Mouse (Mus musculus) liver, embryonic 16.5 days (tissue): ENCODE measurements around the gene Pithd1. TPM values are rescaled to one million over a fixed set of nuclear protein-coding genes. Genes with fewer than 3 reads are reported as not detected.
A peak's percentile ranks its signal among the peaks of the same experiment; 100 is the strongest.

ENCODE experiments used
- ATAC-seq: fragments of 200-750 bp; cut with Nextera tagmentation; 2 replicates; pipeline ENCODE4 v1.8.0; 2017; ENCODE audit warnings: low read depth, mild to moderate bottlenecking, moderate number of reproducible peaks, moderate library complexity
- H3K27ac ChIP-seq: fragments of 300-500 bp; sonication (generic); 2 replicates; pipeline ENCODE4 v1.5.1; 2014; ENCODE audit warnings: mild to moderate bottlenecking, low read length
- H3K27me3 ChIP-seq: fragments of 300-500 bp; sonication (generic); 2 replicates; pipeline ENCODE4 v1.6.1; 2014; ENCODE audit warnings: low read depth, low read length, mixed read lengths; ENCODE audit not compliant: control insufficient read depth, insufficient read depth
- H3K36me3 ChIP-seq: fragments of 300-500 bp; sonication (generic); 2 replicates; pipeline ENCODE4 v1.6.1; 2014; ENCODE audit warnings: mild to moderate bottlenecking; ENCODE audit not compliant: control insufficient read depth, insufficient read depth
- H3K4me1 ChIP-seq: fragments of 300-500 bp; sonication (generic); 2 replicates; pipeline ENCODE4 v1.6.1; 2014; ENCODE audit warnings: low read depth, low read length, mixed read lengths; ENCODE audit not compliant: control insufficient read depth
- H3K4me2 ChIP-seq: fragments of 300-500 bp; sonication (generic); 2 replicates; pipeline ENCODE4 v1.6.1; 2014; ENCODE audit warnings: low read depth, low read length, mixed read lengths
- H3K4me3 ChIP-seq: fragments of 300-500 bp; sonication (generic); 2 replicates; pipeline ENCODE4 v1.5.1; 2014; ENCODE audit warnings: low read depth, mild to moderate bottlenecking, low read length
- H3K9ac ChIP-seq: fragments of 300-500 bp; sonication (generic); 2 replicates; pipeline ENCODE4 v1.6.1; 2014; ENCODE audit warnings: low read depth, low read length
- H3K9me3 ChIP-seq: fragments of 300-500 bp; sonication (generic); replicated peaks from 2 replicates; pipeline ENCODE4 v1.6.1; 2016; ENCODE audit warnings: low read length; ENCODE audit not compliant: control insufficient read depth
- WGBS: fragments of 180-500 bp; shearing (Covaris S2); extraction: QIAGEN DNeasy Blood & Tissue Kit; methylation state at CpG from one replicate; pipeline ENCODE4 v1.1.7; 2014; ENCODE audit not compliant: insufficient replicate concordance; 5-methylcytosine and 5-hydroxymethylcytosine counted together
- polyA plus RNA-seq: library from polyadenylated mRNA; unstranded; fragments of >200 nt; fragmentation: Nextera tagmentation; extraction: Ambion mirVana; gene quantifications from 2 replicates; pipeline ENCODE4 v1.2.1, GENCODE M21; 2015

Pithd1 gene
- polyA plus RNA-seq, 1 experiment from 2014 or later, result 61.4 TPM

DNA sequence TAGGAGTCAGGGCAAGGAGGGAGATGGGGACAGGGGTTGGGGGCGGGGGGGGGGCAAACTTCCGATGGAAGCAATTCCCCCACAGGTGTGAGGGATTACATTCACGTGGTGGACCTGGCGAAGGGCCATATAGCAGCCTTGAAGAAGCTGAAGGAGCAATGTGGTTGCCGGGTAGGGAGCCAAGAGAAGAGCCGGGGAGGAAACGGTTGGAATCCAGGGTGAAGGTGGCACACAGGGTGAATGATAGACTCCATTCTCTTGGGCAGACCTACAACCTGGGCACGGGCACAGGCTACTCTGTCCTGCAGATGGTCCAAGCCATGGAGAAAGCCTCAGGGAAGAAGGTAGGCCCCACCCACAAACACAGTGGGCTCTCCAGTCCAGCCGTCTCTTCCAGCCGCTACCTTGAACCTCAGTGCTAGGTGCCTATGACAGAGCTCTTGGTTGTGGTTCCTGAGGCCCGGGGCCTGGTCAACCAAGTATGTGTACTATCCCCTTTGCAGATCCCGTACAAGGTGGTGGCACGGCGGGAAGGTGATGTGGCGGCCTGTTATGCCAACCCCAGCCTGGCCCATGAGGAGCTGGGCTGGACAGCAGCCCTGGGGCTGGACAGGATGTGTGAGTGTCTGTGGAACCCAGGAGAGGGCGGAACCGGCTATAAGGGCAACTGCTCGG is 19.8 kb downstream of the Pithd1 start:
- Histone ChIP-seq H3K36me3 (peaks cover 28% of the 10 kb centered on the region), H3K4me2 (no peak overlapping the region), H3K9me3 (no peaks in the 10 kb centered on the region), H3K4me3 (no peak overlapping the region), H3K9ac (no peak overlapping the region), H3K27ac (no peak overlapping the region), H3K4me1 (peaks cover 27% of the 10 kb centered on the region), H3K27me3 (no peaks in the 10 kb centered on the region)
- 83% methylated on average over 18 of the region's 18 CpGs for WGBS
- no peak for ATAC-seq

DNA sequence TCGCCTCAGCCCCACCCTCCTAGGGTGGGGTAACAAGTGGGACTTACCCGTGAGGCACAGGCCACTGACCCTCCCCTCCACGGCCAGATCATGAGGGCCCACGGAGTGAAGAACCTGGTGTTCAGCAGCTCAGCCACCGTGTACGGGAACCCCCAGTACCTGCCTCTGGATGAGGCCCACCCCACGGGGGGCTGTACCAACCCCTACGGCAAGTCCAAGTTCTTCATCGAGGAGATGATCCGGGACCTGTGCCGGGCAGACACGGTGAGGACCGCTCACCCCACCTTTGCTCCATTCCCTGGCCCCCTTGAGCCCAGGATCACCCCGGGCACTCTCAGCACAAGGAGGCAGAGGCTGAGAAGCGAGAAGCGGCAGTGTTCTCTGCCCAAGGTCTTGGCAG is 20.8 kb downstream of the Pithd1 start:
- H3K4me2 ChIP-seq, result no peak overlapping the region
- no peak for ATAC-seq
- peaks cover 28% of the 10 kb centered on the region for H3K36me3 ChIP-seq
- H3K4me1 ChIP-seq, result peaks cover 19% of the 10 kb centered on the region
- H3K4me3 ChIP-seq, result no peak overlapping the region
- no peak overlapping the region for H3K27ac ChIP-seq
- no peaks in the 10 kb centered on the region for H3K27me3 ChIP-seq
- H3K9ac ChIP-seq, result no peak overlapping the region
- 81% methylated on average over 16 of the region's 16 CpGs for WGBS
- no peaks in the 10 kb centered on the region for H3K9me3 ChIP-seq

DNA sequence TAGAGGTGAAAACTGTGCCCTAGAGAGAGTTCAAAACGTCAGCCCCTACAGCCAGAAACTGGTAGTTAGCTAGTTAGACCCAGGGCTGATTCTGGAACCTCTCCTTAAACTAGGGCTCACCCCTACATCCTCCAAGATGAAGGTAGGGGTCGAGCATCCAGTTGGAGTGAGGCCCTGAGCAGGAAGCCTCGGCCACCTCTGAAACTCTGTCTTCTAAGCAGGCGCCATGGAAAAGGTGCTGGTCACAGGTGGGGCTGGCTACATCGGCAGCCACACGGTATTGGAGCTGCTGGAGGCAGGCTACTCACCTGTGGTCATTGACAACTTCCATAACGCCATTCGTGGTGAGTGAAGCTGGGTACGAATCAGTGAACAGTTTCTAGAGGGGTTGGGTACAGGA is 22.0 kb downstream of the Pithd1 start:
- peak overlapping the region; percentile 68; the same call in 1 of the 2 replicates for H3K27ac ChIP-seq
- H3K4me3 ChIP-seq, result no peak overlapping the region
- H3K9me3 ChIP-seq, result no peaks in the 10 kb centered on the region
- H3K36me3 ChIP-seq, result peaks cover 28% of the 10 kb centered on the region
- H3K4me2 ChIP-seq, result no peak overlapping the region
- H3K27me3 ChIP-seq, result no peaks in the 10 kb centered on the region
- H3K9ac ChIP-seq, result no peak overlapping the region
- H3K4me1 ChIP-seq, result peaks cover 15% of the 10 kb centered on the region
- no peak for ATAC-seq
- WGBS, result 75% methylated on average over 9 of the region's 9 CpGs

DNA sequence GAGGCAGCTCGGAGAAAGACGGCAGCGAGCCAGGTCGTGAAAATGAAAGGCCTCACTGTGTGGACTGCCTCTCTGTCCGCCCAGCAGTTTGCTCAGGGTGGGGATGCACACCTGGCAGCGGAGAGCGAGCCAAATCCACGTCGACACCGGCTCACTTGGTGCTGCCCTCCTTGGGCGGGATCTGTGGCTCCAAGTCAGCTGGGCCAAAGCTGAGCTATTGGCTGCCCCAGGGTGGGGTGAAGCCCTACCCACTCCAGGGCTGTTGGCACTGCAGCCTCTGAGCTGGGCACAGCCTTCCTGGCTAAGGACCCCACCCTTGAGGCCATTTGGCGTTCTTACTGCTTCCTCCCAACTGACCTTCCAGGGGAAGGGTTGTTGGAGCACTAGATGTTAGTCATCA is 22.6 kb downstream of the Pithd1 start:
- 5% methylated on average over 12 of the region's 12 CpGs for WGBS
- Histone ChIP-seq H3K36me3 (peaks cover 22% of the 10 kb centered on the region), H3K4me1 (peaks cover 15% of the 10 kb centered on the region), H3K27me3 (no peaks in the 10 kb centered on the region), H3K27ac (peak overlapping the region; percentile 68), H3K9me3 (no peaks in the 10 kb centered on the region), H3K4me3 (peak overlapping the region; percentile 86), H3K9ac (peak overlapping the region; percentile 86), H3K4me2 (peak overlapping the region; percentile 99)
- ATAC-seq, result peak; percentile 32

DNA sequence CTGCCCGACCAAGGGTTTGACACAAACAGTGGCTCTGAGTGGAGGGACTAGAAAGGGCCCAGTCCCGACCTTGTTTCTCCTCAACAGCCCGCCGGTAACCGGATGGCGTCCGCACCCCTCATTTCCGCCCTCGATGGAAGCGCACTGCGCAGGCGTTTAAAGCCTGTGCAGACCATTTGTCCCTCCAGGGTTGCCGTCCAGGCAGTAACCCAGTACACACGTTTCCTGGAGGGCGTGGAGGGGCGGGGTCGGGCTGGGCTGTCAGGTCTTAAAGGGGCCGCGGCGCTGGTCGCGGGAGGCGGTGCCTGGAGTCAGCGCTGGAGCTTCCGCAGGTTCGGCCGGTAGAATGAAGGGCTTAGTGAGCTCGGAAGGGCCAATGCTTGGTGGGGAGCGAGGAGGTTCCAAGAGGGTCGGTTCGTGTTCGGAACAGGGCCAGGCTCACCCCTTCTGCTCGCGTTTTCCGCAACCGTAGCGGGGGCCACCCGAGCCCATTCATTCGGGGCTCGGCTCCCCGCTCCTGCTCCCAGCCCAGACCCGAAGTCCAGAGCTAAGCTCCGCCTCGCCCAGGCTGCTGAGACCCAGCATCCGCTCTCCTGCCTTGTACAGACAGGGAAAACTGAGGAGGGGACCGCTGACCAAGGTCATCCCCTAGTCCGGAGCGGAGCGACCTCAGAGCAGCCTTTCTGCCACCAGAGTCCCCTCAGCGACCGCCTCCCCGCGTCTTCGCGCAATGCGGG is 23.4 kb downstream of the Pithd1 start, which contains the start of gene Gale:
Gale (plus strand) TSS at position 271 of the 737 bp plus-strand sequence.
- under 1% methylated on average over 56 of the region's 56 CpGs for WGBS
- Histone ChIP-seq H3K4me2 (peak within 1 kb of the TSS; percentile 99), H3K9ac (peak within 1 kb of the TSS; percentile 86), H3K36me3 (peaks cover 16% of the 10 kb centered on the region), H3K27me3 (no peaks in the 10 kb centered on the region), H3K27ac (peak within 1 kb of the TSS; percentile 85), H3K4me3 (peak within 1 kb of the TSS; percentile 86), H3K4me1 (peaks cover 15% of the 10 kb centered on the region), H3K9me3 (no peaks in the 10 kb centered on the region)
- peak; percentile 94 for ATAC-seq

DNA sequence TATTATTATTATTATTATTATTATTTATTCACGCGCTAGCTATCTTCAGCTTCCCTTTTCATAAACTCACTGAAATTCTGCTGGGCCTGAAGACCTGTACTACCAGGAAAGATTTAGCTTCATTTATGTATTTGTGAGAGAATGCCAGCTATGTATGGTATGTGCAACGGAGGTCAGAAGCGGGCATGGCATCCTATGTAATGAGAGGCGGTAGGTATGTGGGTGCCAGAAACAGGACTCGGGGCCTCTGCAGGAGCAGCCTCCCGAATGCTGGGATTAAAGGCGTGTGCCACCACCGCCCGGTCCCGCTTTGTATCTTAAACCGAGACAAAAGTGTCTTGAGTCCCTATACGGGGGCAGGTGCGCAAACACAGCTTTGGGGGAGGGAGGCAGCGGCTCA is 24.1 kb downstream of the Pithd1 start:
- H3K4me3 ChIP-seq, result peak overlapping the region; percentile 86
- peak overlapping the region; percentile 81 for H3K9ac ChIP-seq
- H3K36me3 ChIP-seq, result peaks cover 9% of the 10 kb centered on the region
- H3K27ac ChIP-seq, result peak overlapping the region; percentile 85
- peak overlapping the region; percentile 99 for H3K4me2 ChIP-seq
- H3K4me1 ChIP-seq, result peaks cover 15% of the 10 kb centered on the region
- no peaks in the 10 kb centered on the region for H3K9me3 ChIP-seq
- WGBS, result 7% methylated on average over 15 of the region's 15 CpGs
- H3K27me3 ChIP-seq, result no peaks in the 10 kb centered on the region
- peak; percentile 1; the same call in 1 of the 2 replicates for ATAC-seq

DNA sequence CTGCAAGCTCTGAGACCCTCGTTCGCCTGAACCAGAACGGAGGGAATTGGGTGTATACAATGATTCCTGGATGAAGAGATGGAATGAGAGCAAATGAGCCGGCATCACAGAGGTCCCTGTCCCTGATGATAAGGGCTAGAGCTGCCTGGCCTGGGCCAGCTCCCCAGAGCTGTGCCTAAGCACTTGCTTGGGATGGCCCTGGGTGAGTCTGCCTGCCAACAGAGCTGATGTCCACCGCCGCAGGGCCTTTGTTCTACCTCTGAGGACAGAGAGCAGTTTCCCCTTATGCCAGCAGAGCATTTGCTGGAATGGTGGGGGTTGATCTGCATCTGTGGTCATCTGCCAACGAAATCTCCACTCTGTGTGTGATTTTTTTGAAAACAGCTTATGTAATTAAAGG is 24.9 kb downstream of the Pithd1 start:
- Histone ChIP-seq H3K36me3 (peaks cover 3% of the 10 kb centered on the region; the same call in 1 of the 2 replicates), H3K9me3 (no peaks in the 10 kb centered on the region), H3K27me3 (no peaks in the 10 kb centered on the region), H3K27ac (no peak overlapping the region), H3K4me2 (no peak overlapping the region), H3K4me3 (no peak overlapping the region), H3K4me1 (peaks cover 15% of the 10 kb centered on the region), H3K9ac (no peak overlapping the region)
- no peak for ATAC-seq
- WGBS, result 77% methylated on average over 7 of the region's 7 CpGs

DNA sequence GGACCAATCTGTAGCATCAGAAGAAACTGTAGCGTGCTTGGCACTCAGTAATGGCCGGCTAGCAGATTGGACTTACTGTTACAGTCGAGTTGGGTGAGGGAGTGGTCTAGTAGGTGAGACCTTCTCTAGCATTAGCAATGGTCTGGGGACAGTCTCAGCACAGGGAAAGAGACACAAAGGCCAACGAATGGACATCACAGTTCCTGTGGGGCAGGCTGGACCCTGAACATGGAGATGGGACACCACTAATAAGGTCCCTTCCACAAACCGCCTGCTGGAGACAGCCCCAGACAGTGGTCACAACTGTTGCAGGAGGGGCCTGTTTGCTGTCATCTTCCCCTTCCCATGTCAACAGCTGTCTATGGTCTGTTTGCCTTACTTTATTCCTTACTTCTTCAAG is 25.4 kb downstream of the Pithd1 start:
- H3K36me3 ChIP-seq, result 0 out of 2 replicates have a peak, but pooled peaks cover 2% of the 10 kb centered on the region
- no peak overlapping the region for H3K4me2 ChIP-seq

DNA sequence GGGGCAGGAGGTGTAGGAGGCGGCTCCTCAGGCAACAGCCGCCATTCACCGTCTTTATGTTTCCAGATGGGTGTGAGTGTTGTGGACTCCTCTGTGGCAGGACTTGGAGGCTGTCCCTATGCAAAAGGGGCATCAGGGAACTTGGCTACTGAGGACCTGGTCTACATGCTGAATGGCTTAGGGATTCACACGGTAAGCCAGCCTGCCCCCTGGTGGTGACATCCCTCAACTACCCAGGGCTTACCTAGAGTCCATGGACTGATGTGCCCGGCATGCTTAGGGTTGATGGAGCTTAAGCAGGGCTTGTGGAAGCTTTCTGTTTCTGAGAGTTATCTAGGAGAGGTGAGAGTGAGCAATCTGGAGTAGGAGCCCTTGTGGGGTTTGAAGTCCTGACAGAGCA is 26.3 kb downstream of the Pithd1 start:
- no peak overlapping the region for H3K9ac ChIP-seq
- ATAC-seq, result no peak
- H3K27ac ChIP-seq, result no peak overlapping the region
- peaks cover 15% of the 10 kb centered on the region for H3K4me1 ChIP-seq
- H3K4me3 ChIP-seq, result no peak overlapping the region
- H3K9me3 ChIP-seq, result no peaks in the 10 kb centered on the region
- H3K4me2 ChIP-seq, result no peak overlapping the region
- WGBS, result 23% methylated on average over 5 of the region's 5 CpGs
- no peaks in the 10 kb centered on the region for H3K27me3 ChIP-seq
- H3K36me3 ChIP-seq, result no peaks in the 10 kb centered on the region

More for the DNA sequence above, 25.4 kb downstream of the Pithd1 start:
- Histone ChIP-seq H3K9ac (no peak overlapping the region), H3K27ac (no peak overlapping the region), H3K4me1 (peaks cover 15% of the 10 kb centered on the region), H3K9me3 (no peaks in the 10 kb centered on the region), H3K27me3 (no peaks in the 10 kb centered on the region), H3K4me3 (no peak overlapping the region)
- ATAC-seq, result no peak
- WGBS, result 81% methylated on average over 5 of the region's 5 CpGs
